Mouse (Mus musculus): ENCODE measurements around the gene 4930523C07Rik. TPM values are rescaled to one million over a fixed set of nuclear protein-coding genes. Genes with fewer than 3 reads are reported as not detected.

4930523C07Rik gene
- polyA plus RNA-seq, 1 experiment from 2014 or later, result 1.5 TPM

Other genes with a start within 250 kb of the 4930523C07Rik start
- gene Tnn, start 109.2 kb downstream of the 4930523C07Rik start, polyA plus RNA-seq (2015; fragmentation: Nextera tagmentation; extraction: Ambion mirVana), result 0.06 and 0.27 TPM in 2 replicates
- 162 and 168 TPM in 2 replicates for gene Mrps14, start 150.8 kb downstream of the 4930523C07Rik start, polyA plus RNA-seq (2015; fragmentation: Nextera tagmentation; extraction: Ambion mirVana)
- gene Cacybp, start 168.5 kb downstream of the 4930523C07Rik start, polyA plus RNA-seq (2015; fragmentation: Nextera tagmentation; extraction: Ambion mirVana), result 263 and 271 TPM in 2 replicates